Mouse (Mus musculus) heart, postnatal 0 days (tissue): ENCODE results near the gene Agap3. TPM values are rescaled to one million over a fixed set of nuclear protein-coding genes. Genes with fewer than 3 reads are reported as not detected.

Experiments
- ATAC-seq: fragments of 200-750 bp; cut with Nextera tagmentation; 2 replicates; pipeline ENCODE4 v1.8.0; 2017; ENCODE audit warnings: low read depth, moderate number of reproducible peaks, moderate library complexity; ENCODE audit not compliant: insufficient read depth
- DNase-seq: peaks from one replicate; pipeline ENCODE4 v3.0.0-alpha.2; 2016; ENCODE audit warnings: low spot score
- H3K27ac ChIP-seq: fragments of 300-500 bp; sonication (generic); 2 replicates; pipeline ENCODE4 v1.5.1; 2014; ENCODE audit warnings: low read depth, mild to moderate bottlenecking
- H3K27me3 ChIP-seq: fragments of 300-500 bp; sonication (generic); 2 replicates; pipeline ENCODE4 v1.6.1; 2014; ENCODE audit warnings: low read length, mixed read lengths; ENCODE audit not compliant: control insufficient read depth, insufficient read depth
- H3K36me3 ChIP-seq: fragments of 300-500 bp; sonication (generic); replicated peaks from 2 replicates; pipeline ENCODE4 v1.6.1; 2014; ENCODE audit warnings: low read length, mixed read lengths; ENCODE audit not compliant: control insufficient read depth, insufficient read depth
- H3K4me1 ChIP-seq: fragments of 300-500 bp; sonication (generic); 2 replicates; pipeline ENCODE4 v1.6.1; 2014; ENCODE audit warnings: antibody characterized with exemption; ENCODE audit not compliant: control insufficient read depth, insufficient read depth
- H3K4me2 ChIP-seq: fragments of 300-500 bp; sonication (generic); 2 replicates; pipeline ENCODE4 v1.6.1; 2014; ENCODE audit warnings: low read depth, mild to moderate bottlenecking, low read length, moderate library complexity
- H3K4me3 ChIP-seq: fragments of 300-500 bp; sonication (generic); 2 replicates; pipeline ENCODE4 v1.5.1; 2014; ENCODE audit warnings: low read depth, low read length
- H3K9ac ChIP-seq: fragments of 300-500 bp; sonication (generic); replicated peaks from 2 replicates; pipeline ENCODE4 v1.6.1; 2014; ENCODE audit warnings: low read depth, low read length, mixed read lengths
- H3K9me3 ChIP-seq: fragments of 300-500 bp; sonication (generic); replicated peaks from 2 replicates; pipeline ENCODE4 v1.6.1; 2016; ENCODE audit warnings: low read length; ENCODE audit not compliant: control insufficient read depth
- CTCF ChIP-seq: IDR thresholded peaks from 2 replicates; pipeline ENCODE4 v1.5.1; 2016; ENCODE audit warnings: antibody characterized with exemption, control low read depth, low read depth
- EP300 ChIP-seq: IDR thresholded peaks from 2 replicates; pipeline ENCODE4 v1.6.1; 2016; ENCODE audit warnings: antibody characterized with exemption, low read depth
- WGBS: fragments of 180-500 bp; shearing (Covaris S2); extraction: QIAGEN DNeasy Blood & Tissue Kit; methylation state at CpG from one replicate; pipeline ENCODE4 v1.1.7; 2014; 5-methylcytosine and 5-hydroxymethylcytosine counted together
- polyA plus RNA-seq: library from polyadenylated mRNA; unstranded; fragments of >200 nt; fragmentation: Nextera tagmentation; extraction: Ambion mirVana; gene quantifications from 2 replicates; pipeline ENCODE4 v1.2.1, GENCODE M21; 2015
- total RNA-seq: library from RNA; depleted of rRNA; stranded (reverse); fragments of >200 nt; gene quantifications from 2 replicates; pipeline ENCODE4 v1.2.3, GENCODE M21; 2014; ENCODE audit warnings: low replicate concordance

The Agap3 gene
- total and polyA plus RNA-seq, 2 experiments from 2014 or later, result 18.3 to 40.6 TPM

GRCm38 (mm10) chr5:24453283-24453984 lies 1.5 kb downstream of the Agap3 start:
- H3K9me3 ChIP-seq, result no peaks in the 10 kb centered on the region
- peak overlapping the region; percentile 81 for H3K9ac ChIP-seq
- ATAC-seq, result no peak
- no peak for DNase-seq
- no peaks in the 10 kb centered on the region for H3K27me3 ChIP-seq
- H3K4me2 ChIP-seq, result peak overlapping the region; percentile 99
- H3K36me3 ChIP-seq, result 0 out of 2 replicates have a peak, but pooled peaks cover 5% of the 10 kb centered on the region
- peak overlapping the region; percentile 89; the same call in 1 of the 2 replicates for H3K27ac ChIP-seq
- H3K4me3 ChIP-seq, result peak overlapping the region; percentile 81
- WGBS, result 38% methylated on average over 5 of the region's 5 CpGs
- H3K4me1 ChIP-seq, result peaks cover 15% of the 10 kb centered on the region
- no peak for TF ChIP-seq CTCF
- no peak for TF ChIP-seq EP300

GRCm38 (mm10) chr5:24453985-24454303 lies 2.0 kb downstream of the Agap3 start:
- Histone ChIP-seq H3K4me2 (peak overlapping the region; percentile 99), H3K27me3 (no peaks in the 10 kb centered on the region), H3K27ac (peak overlapping the region; percentile 89; the same call in 1 of the 2 replicates), H3K4me3 (peak overlapping the region; percentile 81; the same call in 1 of the 2 replicates), H3K9ac (no peak overlapping the region), H3K4me1 (peaks cover 15% of the 10 kb centered on the region), H3K36me3 (0 out of 2 replicates have a peak, but pooled peaks cover 5% of the 10 kb centered on the region), H3K9me3 (no peaks in the 10 kb centered on the region)
- WGBS, result 23% methylated on average over 2 of the region's 2 CpGs
- no peak for ATAC-seq
- no peak for DNase-seq
- no peak for TF ChIP-seq EP300
- TF ChIP-seq CTCF, result no peak

- H3K4me1 ChIP-seq, result peaks cover 15% of the 10 kb centered on the region
- 64% methylated on average over 3 of the region's 3 CpGs for WGBS
- ATAC-seq (no peak), DNase-seq (no peak)
- H3K36me3 ChIP-seq, result 0 out of 2 replicates have a peak, but pooled peaks cover 5% of the 10 kb centered on the region
- 0 out of 2 replicates have a peak overlapping the region, but pooled peaks have one; percentile 20 for H3K9ac ChIP-seq
- no peaks in the 10 kb centered on the region for H3K9me3 ChIP-seq
- H3K27ac ChIP-seq, result peak overlapping the region; percentile 73
- H3K27me3 ChIP-seq, result no peaks in the 10 kb centered on the region
- H3K4me2 ChIP-seq, result peak overlapping the region; percentile 30; the same call in 1 of the 2 replicates
- TF ChIP-seq CTCF (no peak), EP300 (no peak)
- no peak overlapping the region for H3K4me3 ChIP-seq
Measured at GRCm38 (mm10) chr5:24455076-24455475, 3.1 kb downstream of the Agap3 start.

- Histone ChIP-seq H3K4me2 (peak overlapping the region; percentile 30; the same call in 1 of the 2 replicates), H3K27me3 (no peaks in the 10 kb centered on the region), H3K9me3 (no peaks in the 10 kb centered on the region), H3K4me3 (no peak overlapping the region), H3K27ac (peak overlapping the region; percentile 73), H3K36me3 (0 out of 2 replicates have a peak, but pooled peaks cover 5% of the 10 kb centered on the region), H3K9ac (0 out of 2 replicates have a peak overlapping the region, but pooled peaks have one; percentile 20), H3K4me1 (peaks cover 15% of the 10 kb centered on the region)
- WGBS, result 63% methylated on average over 7 of the region's 7 CpGs
- TF ChIP-seq CTCF (no peak), EP300 (no peak)
- ATAC-seq (no peak), DNase-seq (no peak)
Measured at GRCm38 (mm10) chr5:24455613-24456012, 3.6 kb downstream of the Agap3 start.

GRCm38 (mm10) chr5:24466762-24467161 lies 14.8 kb downstream of the Agap3 start:
- Histone ChIP-seq H3K27ac (no peak overlapping the region), H3K27me3 (no peaks in the 10 kb centered on the region), H3K4me3 (no peak overlapping the region), H3K36me3 (0 out of 2 replicates have a peak, but pooled peaks cover 2% of the 10 kb centered on the region), H3K9me3 (no peaks in the 10 kb centered on the region), H3K4me2 (no peak overlapping the region), H3K4me1 (0 out of 2 replicates have a peak, but pooled peaks cover 2% of the 10 kb centered on the region), H3K9ac (no peak overlapping the region)
- no peak for ATAC-seq
- no peak for TF ChIP-seq EP300
- no peak for TF ChIP-seq CTCF
- no peak for DNase-seq
- WGBS, result 64% methylated on average over 12 of the region's 12 CpGs
